Mouse (Mus musculus): Measurements from ENCODE around the gene Rex1bd. TPM values are rescaled to one million over a fixed set of nuclear protein-coding genes. Genes with fewer than 3 reads are reported as not detected.

Rex1bd gene
- total RNA-seq, 2 experiments from 2014 or later: 144 to 154 TPM

Other genes with a start within 250 kb of the Rex1bd start
- 10 to 100 TPM; 16.7 to 20.9 TPM for gene Homer3, start 223.9 kb downstream of the Rex1bd start, total RNA-seq (2021)
- gene Ddx49, start 204.3 kb downstream of the Rex1bd start, total RNA-seq (2021): 10 to 100 TPM; 69.9 to 72.0 TPM
- 100 to 1,000 TPM; 194 to 215 TPM for gene Cope, start 204.2 kb downstream of the Rex1bd start, total RNA-seq (2021)
- 1 to 10 TPM; 1.8 to 2.2 TPM for gene Cers1, start 191.0 kb downstream of the Rex1bd start, total RNA-seq (2021)
- under 1 TPM in 1 of 2 experiments, not detected in 1; 0.30 TPM for gene Gdf1, start 176.9 kb downstream of the Rex1bd start, total RNA-seq (2021)
- 10 to 100 TPM; 62.2 to 67.6 TPM for gene Upf1, start 153.5 kb downstream of the Rex1bd start, total RNA-seq (2021)
- gene Comp, start 133.2 kb downstream of the Rex1bd start, total RNA-seq (2021): not detected
- gene Crtc1, start 67.2 kb downstream of the Rex1bd start, total RNA-seq (2021): 10 to 100 TPM; 21.8 to 25.7 TPM
- 10 to 100 TPM; 23.6 to 24.4 TPM for gene Klhl26, start 29.8 kb downstream of the Rex1bd start, total RNA-seq (2021)
- 10 to 100 TPM in 1 of 2 experiments, 1 to 10 TPM in 1; 9.5 to 11.3 TPM for gene Tmem59l, start 19.4 kb downstream of the Rex1bd start, total RNA-seq (2021)
- gene Crlf1, start 13.6 kb downstream of the Rex1bd start, total RNA-seq (2021): under 1 TPM; 0.23 to 0.95 TPM
- 1,000 to 10,000 TPM; 1,515 to 1,560 TPM for gene Uba52, start 4.0 kb upstream of the Rex1bd start, total RNA-seq (2021)
- 100 to 1,000 TPM; 265 to 329 TPM for gene Fkbp8, start 21.0 kb upstream of the Rex1bd start, total RNA-seq (2021)
- 10 to 100 TPM; 63.2 to 89.1 TPM for gene Kxd1, start 21.2 kb upstream of the Rex1bd start, total RNA-seq (2021)
- gene Ell, start 32.7 kb upstream of the Rex1bd start, total RNA-seq (2021): 10 to 100 TPM; 22.3 to 25.3 TPM
- 100 to 1,000 TPM in 1 of 2 experiments, 10 to 100 TPM in 1; 98.7 to 260 TPM for gene Isyna1, start 87.6 kb upstream of the Rex1bd start, total RNA-seq (2021)
- gene Ssbp4, start 102.1 kb upstream of the Rex1bd start, total RNA-seq (2021): 100 to 1,000 TPM in 1 of 2 experiments, 10 to 100 TPM in 1; 89.7 to 103 TPM
- gene Lrrc25, start 109.4 kb upstream of the Rex1bd start, total RNA-seq (2021): 1 to 10 TPM; 2.1 to 2.6 TPM
- 1 to 10 TPM; 5.0 to 6.0 TPM for gene Gdf15, start 125.7 kb upstream of the Rex1bd start, total RNA-seq (2021)
- gene Pgpep1, start 153.6 kb upstream of the Rex1bd start, total RNA-seq (2021): 100 to 1,000 TPM; 138 to 139 TPM
- 10 to 100 TPM; 74.3 to 84.4 TPM for gene Lsm4, start 166.5 kb upstream of the Rex1bd start, total RNA-seq (2021)
- 100 to 1,000 TPM; 219 to 227 TPM for gene Jund, start 192.2 kb upstream of the Rex1bd start, total RNA-seq (2021)
- not detected for gene Iqcn, start 196.7 kb upstream of the Rex1bd start, total RNA-seq (2021)
- gene Gm3336, start 211.8 kb upstream of the Rex1bd start, total RNA-seq (2021): not detected
- gene Pde4c, start 217.0 kb upstream of the Rex1bd start, total RNA-seq (2021): 1 to 10 TPM in 1 of 2 experiments, under 1 TPM in 1; 0.33 to 1.2 TPM
- gene Rab3a, start 247.9 kb upstream of the Rex1bd start, total RNA-seq (2021): 10 to 100 TPM; 68.6 to 78.2 TPM